ENCODE assay signal across 1 mouse cellular context in the genomic region with DNA sequence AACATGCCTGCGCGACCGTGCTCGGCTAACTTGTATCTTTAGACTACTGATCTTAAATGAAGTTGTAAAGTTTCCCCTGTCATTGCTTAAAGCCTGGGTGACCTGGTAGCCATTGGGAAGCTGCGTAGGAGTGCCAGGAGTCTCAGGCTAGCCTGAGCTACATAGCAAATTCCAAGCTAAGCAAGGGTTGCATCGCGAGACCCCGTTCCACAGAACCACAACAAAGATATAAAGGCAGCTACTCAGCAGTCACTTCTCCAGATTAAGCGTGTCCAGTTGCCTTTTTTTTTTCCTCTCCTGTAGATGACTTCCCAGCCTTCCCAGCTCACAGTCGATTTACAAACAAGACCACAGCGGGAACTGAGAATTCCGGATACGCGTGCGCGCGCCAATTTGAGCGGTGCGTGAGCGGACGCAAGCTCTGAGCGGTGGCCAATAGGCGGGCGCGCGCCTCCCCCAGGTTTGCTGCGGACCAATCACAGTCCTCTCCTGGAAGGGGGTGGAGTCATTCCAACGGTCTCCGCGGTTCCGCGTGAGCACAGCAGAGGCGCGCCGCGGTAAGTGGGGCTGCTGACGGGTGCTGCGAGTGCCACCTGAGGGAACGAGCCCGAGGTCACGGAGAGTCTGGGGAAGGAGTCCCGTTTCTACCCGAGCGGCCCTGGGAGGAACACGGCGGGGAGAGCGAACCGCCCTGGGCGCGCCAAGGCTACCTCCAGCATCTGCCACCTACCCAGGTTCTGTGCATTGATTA.
TF ChIP-seq lines count a peak whose summit lies in the region.

A gene (plus strand): TSS at position 513 of the 751 bp plus-strand sequence.

TF ChIP-seq in myocyte, 11 proteins besides CTCF, POLR2A, EP300 and RAD21 (continued from another document):
- TF ChIP-seq POLR2AphosphoS2 (IDR thresholded peaks at IDR 0.05; ENCODE audit: insufficient read length, low read depth) (peak; percentile 83), TCF12 (IDR thresholded peaks at IDR 0.05; ENCODE audit: insufficient read depth, poor library complexity, severe bottlenecking) (no peak), TCF3 (IDR thresholded peaks at IDR 0.05; ENCODE audit: insufficient read length, low read depth) (no peak)
